Mouse (Mus musculus) intestine, postnatal 0 days (tissue): ENCODE measurements around the gene Copb1. TPM values are rescaled to one million over a fixed set of nuclear protein-coding genes. Genes with fewer than 3 reads are reported as not detected.
"Not testable (repeated sequence)": the region's sequence is repeated elsewhere in the genome, so short reads cannot be mapped to it uniquely, and the experiment has no call there.

ENCODE experiments used
- ATAC-seq: fragments of 200-750 bp; cut with Nextera tagmentation; 2 replicates; pipeline ENCODE4 v1.8.0; 2017; ENCODE audit warnings: mild to moderate bottlenecking, moderate TSS enrichment, moderate library complexity
- H3K27ac ChIP-seq: fragments of 300-500 bp; sonication (generic); 2 replicates; pipeline ENCODE4 v1.5.1; 2014; ENCODE audit warnings: mild to moderate bottlenecking, low read depth, low read length, moderate library complexity
- H3K27me3 ChIP-seq: fragments of 300-500 bp; sonication (generic); replicated peaks from 2 replicates; pipeline ENCODE4 v1.6.1; 2014; ENCODE audit warnings: low read length, mixed read lengths; ENCODE audit not compliant: control insufficient read depth, insufficient read depth
- H3K36me3 ChIP-seq: fragments of 300-500 bp; sonication (generic); 2 replicates; pipeline ENCODE4 v1.6.1; 2014; ENCODE audit warnings: mild to moderate bottlenecking, moderate library complexity; ENCODE audit not compliant: control insufficient read depth, insufficient read depth
- H3K4me1 ChIP-seq: fragments of 300-500 bp; sonication (generic); replicated peaks from 2 replicates; pipeline ENCODE4 v1.6.1; 2014; ENCODE audit warnings: antibody characterized with exemption, low read length, mixed read lengths; ENCODE audit not compliant: control insufficient read depth, insufficient read depth
- H3K4me2 ChIP-seq: fragments of 300-500 bp; sonication (generic); replicated peaks from 2 replicates; pipeline ENCODE4 v1.6.1; 2014; ENCODE audit warnings: low read depth, mild to moderate bottlenecking, moderate library complexity
- H3K4me3 ChIP-seq: fragments of 300-500 bp; sonication (generic); 2 replicates; pipeline ENCODE4 v1.5.1; 2014; ENCODE audit warnings: low read depth, low read length
- H3K9ac ChIP-seq: fragments of 300-500 bp; sonication (generic); 2 replicates; pipeline ENCODE4 v1.6.1; 2014; ENCODE audit warnings: mild to moderate bottlenecking, low read depth, low read length
- H3K9me3 ChIP-seq: fragments of 300-500 bp; sonication (generic); 2 replicates; pipeline ENCODE4 v1.6.1; 2016; ENCODE audit warnings: mixed run types; ENCODE audit not compliant: control insufficient read depth
- CTCF ChIP-seq: sonication (generic); IDR thresholded peaks from 2 replicates; pipeline ENCODE4 v1.5.1; 2016; ENCODE audit warnings: low read depth, mild to moderate bottlenecking, control low read depth, antibody characterized with exemption, moderate library complexity
- WGBS: fragments of 180-500 bp; shearing (Covaris S2); extraction: QIAGEN DNeasy Blood & Tissue Kit; methylation state at CpG from one replicate; pipeline ENCODE4 v1.1.7; 2014; 5-methylcytosine and 5-hydroxymethylcytosine counted together
- polyA plus RNA-seq: library from polyadenylated mRNA; unstranded; fragments of >200 nt; fragmentation: Nextera tagmentation; extraction: Ambion mirVana; gene quantifications from 2 replicates; pipeline ENCODE4 v1.2.1, GENCODE M21; 2015

Copb1 gene
- polyA plus RNA-seq, 1 experiment from 2014 or later: 140 TPM

DNA sequence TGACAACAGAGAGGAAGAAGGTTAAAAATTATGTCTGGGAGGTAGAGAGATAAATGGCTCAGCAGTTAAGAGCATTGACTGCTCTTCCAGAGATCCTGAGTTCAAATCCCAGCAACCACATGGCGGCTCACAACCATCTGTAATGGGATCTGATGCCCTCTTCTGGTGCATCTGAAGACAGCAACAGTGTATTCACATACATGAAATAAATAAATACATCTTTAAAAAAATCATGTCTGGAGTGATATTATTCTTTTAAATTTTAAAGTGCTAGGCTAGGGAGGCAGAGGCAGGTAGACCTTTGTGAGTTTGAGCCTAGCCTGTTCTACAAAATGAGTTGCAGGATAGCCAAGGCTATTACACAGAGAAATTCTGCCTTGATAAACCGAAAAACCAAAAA is 57.9 kb downstream of the Copb1 start:
- not testable (repeated sequence) for H3K4me2 ChIP-seq, H3K9ac ChIP-seq, H3K4me3 ChIP-seq, H3K27me3 ChIP-seq, ATAC-seq, H3K9me3 ChIP-seq, H3K27ac ChIP-seq, H3K4me1 ChIP-seq, H3K36me3 ChIP-seq
- peak; percentile 37 for TF ChIP-seq CTCF
- WGBS: 93% methylated on average over 2 of the region's 2 CpGs

DNA sequence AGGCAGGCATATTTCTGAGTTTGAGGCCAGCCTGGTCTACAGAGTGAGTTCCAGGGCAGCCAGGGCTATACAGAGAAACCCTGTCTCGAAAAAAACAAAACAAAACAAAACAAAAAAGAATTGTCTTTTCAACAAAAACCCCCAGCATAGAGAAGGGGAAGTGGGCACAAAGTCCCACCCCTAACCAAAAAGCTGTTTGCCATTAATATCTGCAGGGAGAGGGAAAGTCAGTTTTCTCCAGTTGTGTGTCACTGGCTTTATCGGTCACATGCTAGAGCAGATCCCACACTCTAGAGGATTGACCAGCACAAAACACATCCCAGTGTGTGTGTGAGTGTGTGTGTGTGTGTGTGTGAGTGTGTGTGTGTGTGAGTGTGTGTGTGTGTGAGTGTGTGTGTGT is 59.7 kb downstream of the Copb1 start:
- H3K9me3 ChIP-seq, H3K36me3 ChIP-seq, ATAC-seq, H3K27me3 ChIP-seq, H3K4me2 ChIP-seq, H3K27ac ChIP-seq, H3K4me1 ChIP-seq, H3K4me3 ChIP-seq, H3K9ac ChIP-seq: not testable (repeated sequence)
- 82% methylated on average over 2 of the region's 2 CpGs for WGBS

- 64% methylated on average over 4 of the region's 4 CpGs for WGBS
- no peak for TF ChIP-seq CTCF
- no peak overlapping the region for H3K4me2 ChIP-seq
- no peaks in the 10 kb centered on the region for H3K9me3 ChIP-seq
- ATAC-seq: no peak
- H3K9ac ChIP-seq: no peak overlapping the region
- H3K27ac ChIP-seq: no peak overlapping the region
- H3K36me3 ChIP-seq: no peaks in the 10 kb centered on the region
- H3K4me1 ChIP-seq: no peaks in the 10 kb centered on the region
- no peaks in the 10 kb centered on the region for H3K27me3 ChIP-seq
- H3K4me3 ChIP-seq: no peak overlapping the region
Measured at GRCm38 (mm10) chr7:114194224-114194623, 60.3 kb downstream of the Copb1 start.

DNA sequence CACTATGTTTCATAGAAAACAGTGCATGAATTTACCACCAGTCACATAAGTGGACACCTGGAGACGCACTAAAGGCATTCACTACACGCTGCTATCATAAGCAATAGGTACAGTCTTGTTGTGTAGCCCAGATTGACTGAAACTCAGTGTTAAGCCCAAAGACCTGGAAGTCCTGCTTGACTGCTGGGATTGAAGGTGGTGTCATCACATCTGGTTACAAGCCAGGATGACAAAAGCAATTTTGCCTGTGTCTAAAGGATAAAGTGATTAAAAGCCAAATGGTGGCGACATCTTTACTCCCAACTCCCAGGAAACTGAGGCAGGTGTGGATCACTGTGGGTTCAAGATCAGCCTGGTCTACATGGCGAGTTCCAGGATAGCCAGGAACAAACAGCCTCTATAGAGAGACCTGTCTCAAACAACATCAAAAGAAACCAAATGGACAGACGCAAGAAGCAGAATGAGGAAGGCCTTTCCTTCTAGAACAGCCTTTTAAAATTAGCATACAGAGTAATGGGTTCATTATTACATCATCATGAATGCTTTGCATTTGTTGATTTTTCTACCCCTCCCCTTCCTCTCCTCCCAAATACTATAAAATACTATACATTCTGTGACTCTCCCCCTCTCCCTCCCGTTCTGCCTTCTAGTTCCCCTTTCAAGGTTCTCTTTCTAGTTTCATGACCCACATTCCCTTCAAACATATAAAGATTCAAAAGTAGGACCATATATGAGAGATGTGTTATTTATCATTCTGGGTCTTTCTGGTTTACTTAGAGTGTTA is 61.0 kb downstream of the Copb1 start:
- no peak for TF ChIP-seq CTCF
- ATAC-seq: no peak
- 88% methylated on average over 6 of the region's 6 CpGs for WGBS
- H3K27ac ChIP-seq: no peak overlapping the region
- H3K9me3 ChIP-seq: no peaks in the 10 kb centered on the region
- H3K9ac ChIP-seq: no peak overlapping the region
- no peak overlapping the region for H3K4me2 ChIP-seq
- no peak overlapping the region for H3K4me3 ChIP-seq
- no peaks in the 10 kb centered on the region for H3K36me3 ChIP-seq
- no peaks in the 10 kb centered on the region for H3K27me3 ChIP-seq
- H3K4me1 ChIP-seq: no peaks in the 10 kb centered on the region

- no peak for TF ChIP-seq CTCF
- no peak for ATAC-seq
- H3K4me3 ChIP-seq: no peak overlapping the region
- H3K9me3 ChIP-seq: no peaks in the 10 kb centered on the region
- no peaks in the 10 kb centered on the region for H3K36me3 ChIP-seq
- WGBS: 53% methylated on average over 3 of the region's 3 CpGs
- H3K27me3 ChIP-seq: no peaks in the 10 kb centered on the region
- H3K4me2 ChIP-seq: no peak overlapping the region
- no peak overlapping the region for H3K9ac ChIP-seq
- no peaks in the 10 kb centered on the region for H3K4me1 ChIP-seq
- no peak overlapping the region for H3K27ac ChIP-seq
Measured at GRCm38 (mm10) chr7:114192581-114192980, 61.9 kb downstream of the Copb1 start.

GRCm38 (mm10) chr7:114183416-114183815 is 71.1 kb downstream of the Copb1 start:
- no peak overlapping the region for H3K4me2 ChIP-seq
- H3K9me3 ChIP-seq: no peaks in the 10 kb centered on the region
- H3K9ac ChIP-seq: no peak overlapping the region
- 62% methylated on average over 6 of the region's 6 CpGs for WGBS
- H3K36me3 ChIP-seq: no peaks in the 10 kb centered on the region
- TF ChIP-seq CTCF: no peak
- no peak overlapping the region for H3K27ac ChIP-seq
- no peak for ATAC-seq
- H3K4me3 ChIP-seq: no peak overlapping the region
- H3K27me3 ChIP-seq: no peaks in the 10 kb centered on the region
- H3K4me1 ChIP-seq: no peaks in the 10 kb centered on the region; the same call in 1 of the 2 replicates
